Mouse (Mus musculus): Measurements from ENCODE around the gene Tex264. TPM values are rescaled to one million over a fixed set of nuclear protein-coding genes. Genes with fewer than 3 reads are reported as not detected.

Gene Tex264
- polyA plus RNA-seq, 1 experiment from 2014 or later = 55.9 TPM

DNA sequence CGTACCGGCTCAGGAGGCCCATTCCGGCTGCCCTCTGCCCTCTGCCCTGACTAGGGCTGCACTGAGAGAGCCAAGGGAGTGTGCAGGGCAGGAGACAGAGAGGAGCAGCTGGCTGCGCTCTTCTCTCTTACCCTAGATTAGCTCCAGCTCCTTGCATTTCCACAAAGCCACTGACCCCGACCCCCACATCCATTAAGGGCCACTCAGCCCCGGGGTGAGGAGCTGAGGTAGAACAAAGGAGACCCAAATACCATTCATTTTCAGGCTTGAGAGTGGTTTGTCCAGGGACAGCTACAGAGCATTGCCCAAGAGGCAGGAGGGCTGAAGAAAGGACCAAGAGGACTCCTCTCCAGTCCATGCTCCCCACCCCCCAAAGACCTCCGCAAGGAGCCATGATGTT, 26.3 kb downstream of the Tex264 start:
- peaks cover 6% of the 10 kb centered on the region; the same call in 1 of the 2 replicates for H3K27me3 ChIP-seq (ENCODE audit: control insufficient read depth, insufficient read depth, low read length)
- no peak for ATAC-seq (ENCODE audit: insufficient number of reproducible peaks, insufficient read depth, low FRiP score, low read depth)
- H3K4me1 ChIP-seq (ENCODE audit: control insufficient read depth, insufficient read depth, low read length) = no peaks in the 10 kb centered on the region
- H3K27ac ChIP-seq (ENCODE audit: low read length) = no peak overlapping the region
- peaks cover 22% of the 10 kb centered on the region; the same call in 1 of the 2 replicates for H3K36me3 ChIP-seq (ENCODE audit: control insufficient read depth, insufficient read depth, low read length)
- H3K4me3 ChIP-seq (ENCODE audit: low read depth, low read length) = no peak overlapping the region
- WGBS = 72% methylated on average over 7 of the region's 7 CpGs
- H3K4me2 ChIP-seq (replicated peaks; ENCODE audit: low read depth, low read length) = no peak overlapping the region
- no peak overlapping the region for H3K9ac ChIP-seq (replicated peaks; ENCODE audit: low read depth, low read length)
- H3K9me3 ChIP-seq (ENCODE audit: control insufficient read depth, low read depth, low read length) = no peaks in the 10 kb centered on the region

DNA sequence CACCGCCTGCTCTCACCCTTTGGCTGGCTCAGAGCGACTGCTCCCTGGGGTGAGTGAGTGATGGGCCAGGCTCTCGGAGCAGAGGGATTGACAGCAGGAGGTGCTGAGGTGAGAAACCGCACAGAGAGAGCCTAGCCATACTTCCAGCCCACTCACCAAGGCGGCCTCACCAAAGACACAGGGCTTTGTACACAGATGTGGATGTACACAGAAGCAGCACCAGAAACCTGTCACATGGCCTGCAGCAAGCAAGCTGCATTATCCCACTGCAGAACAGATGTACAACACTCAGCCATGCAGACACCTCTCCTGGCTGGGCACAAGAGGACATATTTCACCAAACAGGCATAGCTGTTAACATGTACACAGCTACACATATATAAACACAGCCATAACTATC, 28.1 kb downstream of the Tex264 start:
- Histone ChIP-seq H3K27ac (ENCODE audit: low read length) (no peak overlapping the region), H3K36me3 (ENCODE audit: control insufficient read depth, insufficient read depth, low read length) (peaks cover 22% of the 10 kb centered on the region; the same call in 1 of the 2 replicates), H3K4me2 (replicated peaks; ENCODE audit: low read depth, low read length) (no peak overlapping the region), H3K4me1 (ENCODE audit: control insufficient read depth, insufficient read depth, low read length) (no peaks in the 10 kb centered on the region), H3K9ac (replicated peaks; ENCODE audit: low read depth, low read length) (no peak overlapping the region), H3K9me3 (ENCODE audit: control insufficient read depth, low read depth, low read length) (no peaks in the 10 kb centered on the region), H3K4me3 (ENCODE audit: low read depth, low read length) (no peak overlapping the region), H3K27me3 (ENCODE audit: control insufficient read depth, insufficient read depth, low read length) (peaks cover 9% of the 10 kb centered on the region; the same call in 1 of the 2 replicates)
- WGBS = 34% methylated on average over 5 of the region's 5 CpGs
- ATAC-seq (ENCODE audit: insufficient number of reproducible peaks, insufficient read depth, low FRiP score, low read depth) = no peak

DNA sequence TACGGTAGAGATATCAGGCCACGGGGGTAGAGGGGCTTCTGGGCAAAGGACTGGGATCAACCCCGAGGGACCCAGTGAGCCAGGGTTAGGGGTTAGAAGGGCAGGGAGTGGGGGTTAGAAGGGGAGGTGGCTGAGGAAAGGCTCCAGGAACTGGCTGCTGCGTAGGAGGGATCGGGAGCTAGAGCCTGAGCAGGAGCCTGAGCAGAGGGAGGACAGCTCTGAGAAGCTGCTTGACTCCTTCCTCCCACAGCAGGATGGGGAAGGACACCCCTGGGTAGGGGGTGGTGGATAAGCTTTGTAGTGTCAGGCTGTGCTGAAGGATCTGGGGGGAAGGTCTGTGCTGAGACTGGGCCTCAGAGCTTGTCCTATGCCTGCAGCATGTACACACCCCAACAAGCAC, 28.9 kb downstream of the Tex264 start:
- H3K4me3 ChIP-seq (ENCODE audit: low read depth, low read length) = no peak overlapping the region
- H3K36me3 ChIP-seq (ENCODE audit: control insufficient read depth, insufficient read depth, low read length) = peaks cover 19% of the 10 kb centered on the region; the same call in 1 of the 2 replicates
- H3K27ac ChIP-seq (ENCODE audit: low read length) = no peak overlapping the region
- 44% methylated on average over 5 of the region's 5 CpGs for WGBS
- no peak for ATAC-seq (ENCODE audit: insufficient number of reproducible peaks, insufficient read depth, low FRiP score, low read depth)
- H3K9ac ChIP-seq (replicated peaks; ENCODE audit: low read depth, low read length) = no peak overlapping the region
- no peak overlapping the region for H3K4me2 ChIP-seq (replicated peaks; ENCODE audit: low read depth, low read length)
- H3K9me3 ChIP-seq (ENCODE audit: control insufficient read depth, low read depth, low read length) = no peaks in the 10 kb centered on the region
- H3K27me3 ChIP-seq (ENCODE audit: control insufficient read depth, insufficient read depth, low read length) = peaks cover 9% of the 10 kb centered on the region; the same call in 1 of the 2 replicates
- no peaks in the 10 kb centered on the region for H3K4me1 ChIP-seq (ENCODE audit: control insufficient read depth, insufficient read depth, low read length)

DNA sequence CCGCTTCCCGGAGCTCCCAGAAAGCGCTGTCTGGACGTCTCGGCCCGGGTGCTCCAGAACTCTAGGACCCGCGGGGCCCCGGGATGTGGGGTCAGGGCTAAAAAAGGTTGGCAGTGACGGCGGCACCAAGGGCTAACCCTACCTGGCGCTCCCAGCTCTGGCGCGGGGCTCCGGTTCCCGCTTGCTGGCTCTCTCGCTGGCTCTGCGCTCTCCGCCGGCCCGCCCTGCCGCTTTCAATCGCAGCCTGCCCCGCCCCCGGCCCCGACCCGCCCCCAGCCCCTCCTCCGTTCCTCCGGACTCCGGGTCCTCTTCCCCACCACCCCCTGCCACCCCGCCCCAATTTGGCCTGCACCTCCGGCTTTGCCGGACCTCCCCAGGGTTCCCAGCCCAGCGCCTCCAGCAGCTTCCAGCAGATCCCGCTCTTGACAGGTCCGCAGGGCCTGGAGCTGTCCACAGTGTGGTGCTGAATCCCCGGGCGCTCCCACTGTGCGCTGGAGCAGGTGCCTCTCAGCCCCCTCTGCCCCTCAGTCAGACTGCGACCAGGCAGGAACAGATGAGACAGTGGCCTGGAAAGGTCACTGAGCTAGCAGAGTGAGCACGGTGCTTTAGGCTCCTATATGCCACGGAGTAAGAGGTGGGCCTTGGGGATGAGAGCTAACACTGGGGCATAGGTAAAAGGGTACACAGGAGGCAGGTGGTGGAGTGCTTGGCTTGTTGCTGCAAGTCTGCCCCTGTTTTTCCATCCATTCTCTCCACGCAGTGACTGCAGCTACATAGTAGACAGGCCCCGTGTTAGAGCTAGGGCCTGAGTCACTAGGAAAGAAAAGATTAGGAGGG, 29.6 kb downstream of the Tex264 start, which contains the start of gene Grm2:
Gene Grm2, minus strand, starts transcription at position 199 of the 837 bp plus-strand sequence.
- no peak within 1 kb of the TSS for H3K9ac ChIP-seq (replicated peaks; ENCODE audit: low read depth, low read length)
- H3K27me3 ChIP-seq (ENCODE audit: control insufficient read depth, insufficient read depth, low read length) = peaks cover 9% of the 10 kb centered on the region; the same call in 1 of the 2 replicates
- no peaks in the 10 kb centered on the region for H3K9me3 ChIP-seq (ENCODE audit: control insufficient read depth, low read depth, low read length)
- WGBS = under 1% methylated on average over 39 of the region's 44 CpGs
- peaks cover 17% of the 10 kb centered on the region; the same call in 1 of the 2 replicates for H3K36me3 ChIP-seq (ENCODE audit: control insufficient read depth, insufficient read depth, low read length)
- H3K4me1 ChIP-seq (ENCODE audit: control insufficient read depth, insufficient read depth, low read length) = no peaks in the 10 kb centered on the region
- H3K4me3 ChIP-seq (ENCODE audit: low read depth, low read length) = peak within 1 kb of the TSS; percentile 30
- no peak within 1 kb of the TSS for H3K27ac ChIP-seq (ENCODE audit: low read length)
- H3K4me2 ChIP-seq (replicated peaks; ENCODE audit: low read depth, low read length) = peak within 1 kb of the TSS; percentile 57
- ATAC-seq (ENCODE audit: insufficient number of reproducible peaks, insufficient read depth, low FRiP score, low read depth) = peak; percentile 77; the same call in 1 of the 2 replicates

DNA sequence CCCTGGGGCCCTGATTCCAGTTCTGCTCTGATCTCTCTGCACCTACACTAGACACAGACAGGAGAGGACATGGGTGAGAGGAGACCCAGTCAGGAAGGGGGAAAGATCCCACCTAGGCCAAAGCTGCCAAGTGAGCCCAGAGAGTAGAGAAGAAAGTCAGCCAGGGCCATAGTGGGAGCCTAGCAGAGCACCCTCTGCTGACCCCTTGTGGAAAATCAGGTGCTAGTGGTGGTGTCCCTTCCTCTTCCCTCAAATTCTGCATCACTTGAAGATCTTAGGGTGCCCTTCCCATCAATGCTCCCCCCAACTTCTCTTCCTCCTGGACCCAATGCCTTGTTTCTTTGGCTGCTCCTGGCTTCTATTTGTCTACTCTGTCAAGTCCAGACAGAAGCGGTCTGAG, 33.0 kb downstream of the Tex264 start:
- WGBS = 48% methylated on average over 1 of the region's 1 CpGs
- no peak overlapping the region for H3K27ac ChIP-seq (ENCODE audit: low read length)
- H3K9ac ChIP-seq (replicated peaks; ENCODE audit: low read depth, low read length) = no peak overlapping the region
- H3K27me3 ChIP-seq (ENCODE audit: control insufficient read depth, insufficient read depth, low read length) = peaks cover 9% of the 10 kb centered on the region; the same call in 1 of the 2 replicates
- no peaks in the 10 kb centered on the region for H3K4me1 ChIP-seq (ENCODE audit: control insufficient read depth, insufficient read depth, low read length)
- H3K9me3 ChIP-seq (ENCODE audit: control insufficient read depth, low read depth, low read length) = no peaks in the 10 kb centered on the region
- H3K36me3 ChIP-seq (ENCODE audit: control insufficient read depth, insufficient read depth, low read length) = no peaks in the 10 kb centered on the region
- no peak overlapping the region for H3K4me2 ChIP-seq (replicated peaks; ENCODE audit: low read depth, low read length)
- no peak overlapping the region for H3K4me3 ChIP-seq (ENCODE audit: low read depth, low read length)
- no peak for ATAC-seq (ENCODE audit: insufficient number of reproducible peaks, insufficient read depth, low FRiP score, low read depth)

DNA sequence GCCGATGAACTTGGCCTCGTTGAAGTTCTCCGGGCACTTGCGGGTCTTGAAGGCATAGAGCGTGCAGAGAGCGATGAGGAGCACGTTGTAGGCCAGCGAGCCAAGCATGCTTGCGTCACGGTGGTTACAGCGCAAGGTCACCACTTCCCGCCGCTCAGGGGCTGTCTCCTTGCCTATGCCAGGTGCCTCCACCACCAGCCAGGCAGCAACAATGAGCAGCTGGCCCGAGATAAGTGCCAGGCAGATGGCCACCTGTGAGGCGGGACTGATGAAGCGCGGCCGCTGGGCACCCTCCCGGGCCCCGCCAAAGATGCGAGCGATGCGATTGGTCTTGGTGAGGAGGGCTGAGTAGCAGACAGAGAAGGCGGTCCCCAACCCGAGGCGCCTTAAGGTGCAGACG, 38.5 kb downstream of the Tex264 start:
- H3K4me3 ChIP-seq (ENCODE audit: low read depth, low read length) = no peak overlapping the region
- H3K9me3 ChIP-seq (ENCODE audit: control insufficient read depth, low read depth, low read length) = no peaks in the 10 kb centered on the region
- ATAC-seq (ENCODE audit: insufficient number of reproducible peaks, insufficient read depth, low FRiP score, low read depth) = no peak
- 58% methylated on average over 27 of the region's 27 CpGs for WGBS
- no peak overlapping the region for H3K9ac ChIP-seq (replicated peaks; ENCODE audit: low read depth, low read length)
- no peaks in the 10 kb centered on the region for H3K27me3 ChIP-seq (ENCODE audit: control insufficient read depth, insufficient read depth, low read length)
- no peaks in the 10 kb centered on the region for H3K4me1 ChIP-seq (ENCODE audit: control insufficient read depth, insufficient read depth, low read length)
- no peak overlapping the region for H3K4me2 ChIP-seq (replicated peaks; ENCODE audit: low read depth, low read length)
- no peak overlapping the region for H3K27ac ChIP-seq (ENCODE audit: low read length)
- no peaks in the 10 kb centered on the region for H3K36me3 ChIP-seq (ENCODE audit: control insufficient read depth, insufficient read depth, low read length)

DNA sequence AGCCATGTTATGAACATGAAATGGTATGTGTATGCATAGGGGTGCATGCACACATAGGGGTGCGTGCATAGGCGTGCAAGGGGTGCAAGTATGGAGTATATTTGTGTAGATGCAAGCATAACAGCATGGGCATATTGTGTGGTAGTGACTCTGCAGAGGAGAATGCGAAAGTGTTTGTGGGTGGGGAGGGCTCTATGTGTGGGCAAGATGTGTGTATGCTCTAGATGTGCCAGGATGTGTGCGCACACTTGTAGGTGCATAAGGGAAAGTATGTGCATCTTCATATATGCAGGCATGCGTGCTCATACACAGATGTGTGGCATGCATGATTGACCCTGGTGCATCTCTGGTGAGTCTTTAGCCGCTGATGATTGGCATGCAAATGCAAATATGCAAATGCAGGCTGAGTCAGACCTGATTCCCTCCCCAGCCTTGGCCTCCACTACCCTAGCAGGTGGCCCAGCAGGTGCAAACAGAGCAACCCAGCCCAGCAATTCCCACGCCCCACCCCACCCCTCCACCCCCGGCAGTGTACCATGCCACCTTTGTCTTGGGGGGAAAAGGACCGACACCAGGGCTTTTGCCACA, 39.9 kb downstream of the Tex264 start:
- no peak for ATAC-seq (ENCODE audit: insufficient number of reproducible peaks, insufficient read depth, low FRiP score, low read depth)

DNA sequence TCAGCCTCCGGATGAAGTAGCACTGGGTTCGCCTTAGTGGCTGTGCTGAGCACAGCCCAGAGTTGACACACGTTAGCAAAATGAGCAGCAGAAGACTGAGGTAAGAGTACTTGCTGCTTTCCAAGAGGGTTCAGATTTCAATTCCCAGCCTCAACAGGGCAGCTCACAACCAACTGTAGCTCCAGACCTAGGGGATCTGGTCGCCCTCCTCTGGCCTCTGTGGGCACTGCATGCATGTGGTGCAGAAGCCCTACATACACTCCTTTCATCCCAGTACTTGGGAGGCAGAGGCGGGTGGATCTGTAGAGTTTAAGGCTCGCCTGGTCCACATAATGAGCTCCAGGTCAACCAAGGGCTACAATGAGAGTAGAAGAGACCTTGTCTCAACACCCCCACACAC, 41.9 kb downstream of the Tex264 start:
- Histone ChIP-seq H3K27me3 (ENCODE audit: control insufficient read depth, insufficient read depth, low read length) (no peaks in the 10 kb centered on the region), H3K27ac (ENCODE audit: low read length) (no peak overlapping the region), H3K36me3 (ENCODE audit: control insufficient read depth, insufficient read depth, low read length) (no peaks in the 10 kb centered on the region), H3K4me2 (replicated peaks; ENCODE audit: low read depth, low read length) (no peak overlapping the region), H3K4me1 (ENCODE audit: control insufficient read depth, insufficient read depth, low read length) (no peaks in the 10 kb centered on the region), H3K9ac (replicated peaks; ENCODE audit: low read depth, low read length) (no peak overlapping the region), H3K9me3 (ENCODE audit: control insufficient read depth, low read depth, low read length) (no peaks in the 10 kb centered on the region), H3K4me3 (ENCODE audit: low read depth, low read length) (no peak overlapping the region)
- WGBS = 64% methylated on average over 6 of the region's 6 CpGs
- no peak for ATAC-seq (ENCODE audit: insufficient number of reproducible peaks, insufficient read depth, low FRiP score, low read depth)

More for the DNA sequence above, 39.9 kb downstream of the Tex264 start:
- Histone ChIP-seq H3K27ac (ENCODE audit: low read length) (no peak overlapping the region), H3K9me3 (ENCODE audit: control insufficient read depth, low read depth, low read length) (no peaks in the 10 kb centered on the region), H3K4me2 (replicated peaks; ENCODE audit: low read depth, low read length) (no peak overlapping the region), H3K4me1 (ENCODE audit: control insufficient read depth, insufficient read depth, low read length) (no peaks in the 10 kb centered on the region), H3K36me3 (ENCODE audit: control insufficient read depth, insufficient read depth, low read length) (no peaks in the 10 kb centered on the region), H3K27me3 (ENCODE audit: control insufficient read depth, insufficient read depth, low read length) (no peaks in the 10 kb centered on the region), H3K4me3 (ENCODE audit: low read depth, low read length) (no peak overlapping the region), H3K9ac (replicated peaks; ENCODE audit: low read depth, low read length) (no peak overlapping the region)
- 79% methylated on average over 9 of the region's 9 CpGs for WGBS
